Mouse (Mus musculus): Measurements from ENCODE around the gene Flt3. TPM values are rescaled to one million over a fixed set of nuclear protein-coding genes. Genes with fewer than 3 reads are reported as not detected.

Gene Flt3
- polyA plus RNA-seq, 1 experiment from 2014 or later, result 0.77 TPM

- Histone ChIP-seq H3K4me2 (0 out of 2 replicates have a peak overlapping the region, but pooled peaks have one; percentile 3), H3K9me3 (no peaks in the 10 kb centered on the region), H3K27ac (no peak overlapping the region), H3K4me1 (peaks cover 8% of the 10 kb centered on the region; the same call in 1 of the 2 replicates), H3K9ac (no peak overlapping the region), H3K36me3 (replicated peaks) (no peaks in the 10 kb centered on the region), H3K4me3 (no peak overlapping the region), H3K27me3 (replicated peaks) (peaks cover 93% of the 10 kb centered on the region)
- 1% methylated on average over 25 of the region's 25 CpGs for WGBS
- no peak for ATAC-seq (replicated peaks)
Measured at GRCm38 (mm10) chr5:147315432-147316075, 84.7 kb downstream of the Flt3 start.

GRCm38 (mm10) chr5:147314646-147315431, 85.5 kb downstream of the Flt3 start:
- Histone ChIP-seq H3K9me3 (no peaks in the 10 kb centered on the region), H3K36me3 (replicated peaks) (no peaks in the 10 kb centered on the region), H3K4me2 (peak overlapping the region; percentile 3; the same call in 1 of the 2 replicates), H3K27ac (no peak overlapping the region), H3K27me3 (replicated peaks) (peaks cover 94% of the 10 kb centered on the region), H3K9ac (no peak overlapping the region), H3K4me3 (no peak overlapping the region), H3K4me1 (peaks cover 8% of the 10 kb centered on the region; the same call in 1 of the 2 replicates)
- 1% methylated on average over 39 of the region's 39 CpGs for WGBS
- peak; percentile 17; the same call in 1 of the 2 replicates for ATAC-seq (replicated peaks)

GRCm38 (mm10) chr5:147312830-147313685, 87.2 kb downstream of the Flt3 start:
- Histone ChIP-seq H3K9ac (no peak overlapping the region), H3K27me3 (replicated peaks) (peaks cover 100% of the 10 kb centered on the region), H3K27ac (no peak overlapping the region), H3K4me3 (no peak overlapping the region), H3K36me3 (replicated peaks) (no peaks in the 10 kb centered on the region), H3K9me3 (no peaks in the 10 kb centered on the region), H3K4me1 (peaks cover 8% of the 10 kb centered on the region; the same call in 1 of the 2 replicates), H3K4me2 (no peak overlapping the region)
- ATAC-seq (replicated peaks), result no peak
- under 1% methylated on average over 27 of the region's 27 CpGs for WGBS

GRCm38 (mm10) chr5:147309786-147310185, 90.5 kb downstream of the Flt3 start:
- Histone ChIP-seq H3K27me3 (replicated peaks) (peaks cover 100% of the 10 kb centered on the region), H3K4me2 (no peak overlapping the region), H3K4me1 (peaks cover 14% of the 10 kb centered on the region), H3K9ac (no peak overlapping the region), H3K4me3 (no peak overlapping the region), H3K27ac (no peak overlapping the region), H3K36me3 (replicated peaks) (no peaks in the 10 kb centered on the region), H3K9me3 (no peaks in the 10 kb centered on the region)
- 0% methylated on average over 2 of the region's 2 CpGs for WGBS
- no peak for ATAC-seq (replicated peaks)

- H3K27me3 ChIP-seq (replicated peaks), result peaks cover 100% of the 10 kb centered on the region
- no peaks in the 10 kb centered on the region for H3K9me3 ChIP-seq
- H3K27ac ChIP-seq, result no peak overlapping the region
- no peak overlapping the region for H3K4me3 ChIP-seq
- H3K36me3 ChIP-seq (replicated peaks), result no peaks in the 10 kb centered on the region
- 5% methylated on average over 9 of the region's 9 CpGs for WGBS
- peaks cover 23% of the 10 kb centered on the region for H3K4me1 ChIP-seq
- no peak overlapping the region for H3K9ac ChIP-seq
- ATAC-seq (replicated peaks), result no peak
- no peak overlapping the region for H3K4me2 ChIP-seq
Measured at GRCm38 (mm10) chr5:147308451-147308850, 91.8 kb downstream of the Flt3 start.

GRCm38 (mm10) chr5:147307398-147307785, 92.9 kb downstream of the Flt3 start:
- Histone ChIP-seq H3K4me3 (no peak overlapping the region), H3K36me3 (replicated peaks) (no peaks in the 10 kb centered on the region), H3K27ac (no peak overlapping the region), H3K9ac (no peak overlapping the region), H3K9me3 (no peaks in the 10 kb centered on the region), H3K27me3 (replicated peaks) (peaks cover 100% of the 10 kb centered on the region), H3K4me1 (peaks cover 23% of the 10 kb centered on the region), H3K4me2 (no peak overlapping the region)
- no peak for ATAC-seq (replicated peaks)
- WGBS, result under 1% methylated on average over 12 of the region's 12 CpGs

GRCm38 (mm10) chr5:147306638-147307397, 93.5 kb downstream of the Flt3 start, which contains the start of gene Cdx2:
Gene Cdx2, minus strand, starts transcription at chr5:147307270.
- no peaks in the 10 kb centered on the region for H3K9me3 ChIP-seq
- H3K9ac ChIP-seq, result no peak within 1 kb of the TSS
- no peak within 1 kb of the TSS for H3K27ac ChIP-seq
- no peaks in the 10 kb centered on the region for H3K36me3 ChIP-seq (replicated peaks)
- H3K4me2 ChIP-seq, result 0 out of 2 replicates have a peak within 1 kb of the TSS, but pooled peaks have one; percentile 3
- H3K27me3 ChIP-seq (replicated peaks), result peaks cover 100% of the 10 kb centered on the region
- no peak within 1 kb of the TSS for H3K4me3 ChIP-seq
- WGBS, result under 1% methylated on average over 63 of the region's 63 CpGs
- peaks cover 23% of the 10 kb centered on the region for H3K4me1 ChIP-seq
- ATAC-seq (replicated peaks), result no peak

GRCm38 (mm10) chr5:147305856-147306637, 94.2 kb downstream of the Flt3 start:
- no peak overlapping the region for H3K9ac ChIP-seq
- H3K36me3 ChIP-seq (replicated peaks), result no peaks in the 10 kb centered on the region
- ATAC-seq (replicated peaks), result no peak
- peaks cover 100% of the 10 kb centered on the region for H3K27me3 ChIP-seq (replicated peaks)
- WGBS, result under 1% methylated on average over 58 of the region's 58 CpGs
- 0 out of 2 replicates have a peak overlapping the region, but pooled peaks have one; percentile 3 for H3K4me2 ChIP-seq
- no peak overlapping the region for H3K27ac ChIP-seq
- H3K4me3 ChIP-seq, result no peak overlapping the region
- peaks cover 23% of the 10 kb centered on the region for H3K4me1 ChIP-seq
- no peaks in the 10 kb centered on the region for H3K9me3 ChIP-seq

- Histone ChIP-seq H3K27ac (no peak overlapping the region), H3K9ac (no peak overlapping the region), H3K27me3 (replicated peaks) (peaks cover 98% of the 10 kb centered on the region), H3K9me3 (no peaks in the 10 kb centered on the region), H3K4me3 (no peak overlapping the region), H3K36me3 (replicated peaks) (no peaks in the 10 kb centered on the region), H3K4me2 (peak overlapping the region; percentile 4; the same call in 1 of the 2 replicates), H3K4me1 (peaks cover 23% of the 10 kb centered on the region)
- WGBS, result 1% methylated on average over 16 of the region's 16 CpGs
- no peak for ATAC-seq (replicated peaks)
Measured at GRCm38 (mm10) chr5:147305166-147305565, 95.1 kb downstream of the Flt3 start.

- H3K9ac ChIP-seq, result no peak overlapping the region
- WGBS, result under 1% methylated on average over 54 of the region's 54 CpGs
- H3K9me3 ChIP-seq, result no peaks in the 10 kb centered on the region
- no peaks in the 10 kb centered on the region for H3K36me3 ChIP-seq (replicated peaks)
- no peak for ATAC-seq (replicated peaks)
- H3K27ac ChIP-seq, result no peak overlapping the region
- H3K4me1 ChIP-seq, result peaks cover 26% of the 10 kb centered on the region
- peaks cover 98% of the 10 kb centered on the region for H3K27me3 ChIP-seq (replicated peaks)
- H3K4me2 ChIP-seq, result peak overlapping the region; percentile 4; the same call in 1 of the 2 replicates
- no peak overlapping the region for H3K4me3 ChIP-seq
Measured at GRCm38 (mm10) chr5:147304276-147305155, 95.8 kb downstream of the Flt3 start.
